Mouse (Mus musculus) left cerebral cortex, adult 2 months (tissue): Measurements from ENCODE around the gene Tekt2. TPM values are rescaled to one million over a fixed set of nuclear protein-coding genes. Genes with fewer than 3 reads are reported as not detected.

Experiments used
- DNase-seq, 2 experiments: peaks; one replicate each; pipeline ENCODE4 v3.0.0; 2021 to 2022; ENCODE audit warnings: low spot score in 2 of 2, mixed read lengths in 1 of 2; ENCODE audit errors: extremely low spot score in 1 of 2
- H3K27ac ChIP-seq: fragments of 200-600 bp; 2 replicates; pipeline ENCODE4 v1.8.1; 2022
- H3K4me3 ChIP-seq: fragments of 200-600 bp; 2 replicates; pipeline ENCODE4 v1.8.1; 2022
- CTCF ChIP-seq: fragments of 200-600 bp; IDR thresholded peaks from 2 replicates; pipeline ENCODE4 v1.8.1; 2022; ENCODE audit warnings: antibody characterized with exemption, mild to moderate bottlenecking, moderate library complexity
- intact Hi-C: fragments of 180-260 bp; cut with DNase I; formaldehyde crosslinking; loops from one replicate; pipeline ENCODE4 v1.15.1; 2025
- total RNA-seq, 2 experiments: library from RNA; stranded (reverse); gene quantifications; 2 replicates each; pipeline ENCODE4 v1.2.3; 2021

The Tekt2 gene
- total RNA-seq, 2 experiments from 2014 or later, result 1.5 to 1.6 TPM

- H3K4me3 ChIP-seq, result no peak overlapping the region
- intact Hi-C loops, result loop anchor here (5.0 kb wide), 1 partner anchor 219 kb away; no protein-coding TSS in a partner anchor
- H3K27ac ChIP-seq, result no peak overlapping the region
- DNase-seq, result no peak
- TF ChIP-seq CTCF, result no peak; the same call in 1 of the 2 replicates
These were observed 19.4 kb downstream of the Tekt2 start for GRCm38 (mm10) chr4:126306058-126306457.

- H3K27ac ChIP-seq, result no peak overlapping the region
- no peak for TF ChIP-seq CTCF
- intact Hi-C loops, result loop anchor here (5.0 kb wide), 1 partner anchor 218 kb away; no protein-coding TSS in a partner anchor
- DNase-seq, result no peak
- no peak overlapping the region for H3K4me3 ChIP-seq
These were observed 20.1 kb downstream of the Tekt2 start for GRCm38 (mm10) chr4:126305428-126305827.

GRCm38 (mm10) chr4:126303877-126304276 lies 21.6 kb downstream of the Tekt2 start:
- H3K4me3 ChIP-seq, result no peak overlapping the region
- TF ChIP-seq CTCF, result peak; percentile 44
- no peak for DNase-seq
- intact Hi-C loops, result no loop called here
- no peak overlapping the region for H3K27ac ChIP-seq

DNA sequence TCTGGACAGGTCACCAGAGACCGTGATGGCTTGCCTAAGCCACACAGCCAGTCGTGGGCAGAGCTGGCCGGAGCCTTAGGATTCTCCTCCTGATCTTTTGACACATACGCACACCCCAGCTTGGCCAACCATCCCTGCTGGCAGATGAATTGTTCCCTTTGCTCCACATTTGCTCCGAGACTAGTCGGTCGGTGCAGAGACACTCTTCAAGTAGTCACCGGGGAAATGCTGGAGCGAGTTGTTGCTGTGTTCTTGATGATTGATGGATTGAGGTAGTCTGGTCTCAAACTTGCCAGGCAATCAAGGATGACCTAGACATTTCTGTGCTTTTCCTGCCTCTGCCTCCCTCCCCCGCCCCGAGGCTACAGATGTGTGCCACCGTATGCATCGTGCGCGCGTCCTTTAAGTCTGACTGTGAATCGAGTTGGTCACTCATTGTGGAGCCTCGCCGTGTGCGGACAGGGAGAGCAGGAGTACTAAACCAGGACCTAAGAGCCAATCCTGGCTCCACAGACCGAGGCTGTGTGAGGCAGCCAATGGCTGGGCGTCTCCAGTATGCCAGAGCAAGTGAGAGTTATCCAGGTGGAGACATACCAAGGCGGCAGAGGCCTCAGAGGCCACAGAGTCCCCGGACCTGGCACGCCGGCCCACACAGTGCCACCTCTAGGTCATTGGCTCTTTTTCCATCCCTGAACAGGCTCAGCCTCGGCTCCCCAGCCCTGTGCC lies 23.7 kb downstream of the Tekt2 start:
- no peak for TF ChIP-seq CTCF
- Histone ChIP-seq H3K4me3 (no peak overlapping the region), H3K27ac (no peak overlapping the region)
- intact Hi-C loops, result no loop called here
- no peak for DNase-seq

DNA sequence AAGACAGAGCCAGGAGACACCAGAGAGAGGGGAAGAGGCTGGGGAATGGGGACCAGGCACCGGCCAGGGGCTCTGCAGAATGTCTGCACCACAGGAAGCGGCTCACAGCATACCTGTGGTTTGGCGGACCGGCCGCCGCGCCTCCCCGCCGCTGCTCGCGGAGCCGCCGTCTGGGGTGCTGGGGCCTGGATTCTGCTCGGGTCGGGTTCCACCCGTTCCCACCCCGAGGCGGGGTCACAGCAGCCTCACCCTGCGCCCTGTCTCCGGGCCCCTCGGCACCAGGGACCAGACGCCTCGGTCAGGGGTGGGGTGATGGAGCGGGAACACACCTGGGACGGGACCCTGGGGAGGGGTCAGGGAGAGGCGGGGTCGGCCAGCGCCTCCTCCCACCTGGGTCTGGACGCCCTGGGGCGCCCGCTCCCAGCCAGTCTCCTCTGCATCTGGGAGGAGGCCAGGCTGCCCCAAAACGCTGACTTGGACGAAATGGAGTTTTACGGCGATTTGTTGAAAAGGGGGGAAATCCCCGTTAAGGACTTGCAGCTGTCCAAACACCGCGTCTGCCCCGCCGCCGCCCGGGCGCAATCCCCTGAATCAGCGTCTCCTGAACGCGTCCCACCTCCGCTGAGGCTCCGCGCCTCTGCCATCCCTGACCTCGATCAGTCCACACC lies 24.4 kb downstream of the Tekt2 start:
- DNase-seq, result no peak
- no peak overlapping the region for H3K4me3 ChIP-seq
- no peak overlapping the region for H3K27ac ChIP-seq
- intact Hi-C loops, result no loop called here
- no peak for TF ChIP-seq CTCF

DNA sequence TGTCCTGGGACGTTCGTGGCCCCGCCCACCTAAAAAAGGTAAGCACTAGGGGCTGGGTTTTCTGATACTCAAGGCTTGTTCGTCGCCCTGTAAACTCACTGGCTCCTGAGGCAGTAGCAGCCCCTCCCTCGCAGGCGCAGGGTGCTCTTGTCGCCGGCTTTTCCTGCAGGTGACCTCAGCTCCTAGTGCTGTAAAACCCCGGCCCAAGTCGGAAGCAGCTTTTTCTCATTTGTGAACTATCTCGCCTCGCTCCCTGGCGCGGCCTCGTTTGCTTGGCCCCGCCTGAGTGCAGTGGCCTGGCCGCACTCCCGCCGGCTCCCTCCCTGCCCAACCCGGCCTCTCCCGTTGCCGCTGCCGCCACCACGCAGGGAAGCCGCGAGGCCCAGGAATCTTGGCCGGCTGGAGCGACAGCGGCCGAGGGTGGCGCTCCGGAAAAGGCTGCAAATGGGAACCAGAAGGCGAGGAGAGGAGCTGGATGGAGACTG lies 28.8 kb downstream of the Tekt2 start:
- Histone ChIP-seq H3K4me3 (peak overlapping the region; percentile 37), H3K27ac (peak overlapping the region; percentile 16)
- no peak for TF ChIP-seq CTCF
- intact Hi-C loops, result no loop called here
- DNase-seq, result peak in 1 of 2 experiments; percentile 57

- no peak for TF ChIP-seq CTCF
- no peak overlapping the region for H3K4me3 ChIP-seq
- DNase-seq, result no peak
- intact Hi-C loops, result no loop called here
- no peak overlapping the region for H3K27ac ChIP-seq
These were observed 29.6 kb downstream of the Tekt2 start for GRCm38 (mm10) chr4:126295937-126296336.

DNA sequence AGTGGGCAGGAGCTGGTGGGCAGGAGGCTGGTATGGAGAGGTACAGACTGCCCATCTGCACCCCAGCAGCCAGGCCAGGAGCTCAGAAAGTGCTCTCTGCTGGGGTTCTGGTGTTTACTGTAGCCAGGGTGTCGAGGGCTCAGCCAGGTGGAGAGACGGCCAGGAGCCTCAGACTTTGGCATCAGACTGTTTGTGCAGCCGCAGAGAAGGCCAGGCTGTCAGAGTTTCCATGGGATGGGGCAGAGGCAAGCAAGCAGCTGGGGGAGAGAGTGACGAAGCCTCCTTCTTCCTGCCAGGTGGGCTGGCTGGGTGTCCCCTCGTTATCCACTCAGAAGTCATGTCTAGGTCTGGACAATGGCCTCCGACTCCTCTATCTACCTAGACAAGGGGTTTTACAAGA lies 30.3 kb downstream of the Tekt2 start:
- DNase-seq, result no peak
- no peak for TF ChIP-seq CTCF
- Histone ChIP-seq H3K4me3 (no peak overlapping the region), H3K27ac (no peak overlapping the region)
- intact Hi-C loops, result no loop called here

DNA sequence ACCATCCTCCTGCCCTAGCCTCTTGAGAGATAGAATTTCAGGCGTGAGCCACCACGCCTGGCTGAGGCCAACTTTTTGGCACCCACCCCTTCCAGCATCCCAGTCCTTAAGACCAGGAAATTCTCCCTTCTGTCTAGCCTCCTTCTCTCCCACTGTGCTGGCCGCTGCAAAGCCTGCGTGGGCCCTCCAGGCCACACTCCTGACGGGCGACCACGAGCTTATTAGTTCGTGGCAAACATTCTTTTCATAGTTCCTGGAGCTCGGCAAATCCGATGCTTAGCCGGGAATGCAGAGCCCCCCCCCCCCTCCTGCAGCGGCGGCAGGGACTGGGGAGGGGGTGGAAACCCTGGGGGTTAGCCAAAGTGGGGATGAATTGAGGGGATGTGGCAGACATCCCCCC lies 34.3 kb downstream of the Tekt2 start:
- Histone ChIP-seq H3K27ac (no peak overlapping the region), H3K4me3 (no peak overlapping the region)
- intact Hi-C loops, result no loop called here
- no peak for DNase-seq
- TF ChIP-seq CTCF, result no peak

DNA sequence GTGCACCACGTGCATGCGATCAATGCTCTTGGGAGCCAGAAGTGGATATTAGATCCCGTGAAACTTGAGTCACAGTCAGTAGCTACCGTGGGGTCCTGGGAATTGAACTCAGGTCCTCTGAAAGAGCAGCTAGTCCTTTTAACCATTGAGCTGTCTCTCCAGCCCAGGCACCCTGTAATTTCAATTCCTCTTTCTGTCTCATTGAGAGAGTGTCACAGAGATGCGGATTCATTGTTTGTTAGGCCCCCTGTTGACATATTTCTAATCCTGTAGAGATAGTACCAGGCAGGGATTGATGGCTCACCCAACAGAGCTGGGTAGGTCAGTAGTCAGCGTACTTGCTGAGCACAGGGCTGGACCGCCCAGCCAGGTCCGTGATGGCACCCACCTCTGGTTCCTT lies 35.2 kb downstream of the Tekt2 start:
- H3K27ac ChIP-seq, result no peak overlapping the region
- no peak for DNase-seq
- intact Hi-C loops, result no loop called here
- no peak for TF ChIP-seq CTCF
- no peak overlapping the region for H3K4me3 ChIP-seq

DNA sequence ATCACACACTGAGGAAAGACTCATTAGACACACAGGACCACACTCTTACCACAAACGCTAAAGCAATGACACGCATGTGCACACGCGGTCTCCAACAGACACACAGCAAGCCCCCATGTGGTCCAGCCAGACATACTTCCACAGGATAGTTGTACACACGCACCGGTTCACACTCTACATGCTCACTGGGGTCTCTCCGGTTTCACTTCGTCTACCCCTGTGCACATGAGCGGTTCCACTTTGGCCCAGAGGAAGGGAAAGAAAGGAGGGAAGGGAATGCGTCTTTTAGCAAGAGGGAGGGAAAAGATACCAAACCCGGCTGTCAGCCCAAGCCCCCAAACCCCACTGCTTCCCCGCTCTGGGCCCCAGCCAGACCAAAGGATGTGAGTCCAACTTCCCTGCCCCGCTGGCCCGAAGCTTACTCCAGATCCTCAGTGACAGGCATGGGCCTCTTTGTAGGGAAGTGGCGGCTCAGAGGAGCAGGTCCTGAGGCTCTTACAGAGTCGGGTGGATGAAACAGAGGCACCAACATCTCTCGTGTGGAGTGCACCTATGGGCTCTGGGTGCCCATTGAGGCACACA lies 37.3 kb downstream of the Tekt2 start:
- intact Hi-C loops, result no loop called here
- no peak overlapping the region for H3K4me3 ChIP-seq
- H3K27ac ChIP-seq, result no peak overlapping the region
- no peak for DNase-seq
- TF ChIP-seq CTCF, result no peak

GRCm38 (mm10) chr4:126287302-126287995 lies 38.0 kb downstream of the Tekt2 start:
- H3K4me3 ChIP-seq, result no peak overlapping the region
- no peak overlapping the region for H3K27ac ChIP-seq
- intact Hi-C loops, result no loop called here
- no peak for TF ChIP-seq CTCF
- no peak for DNase-seq
